Mouse (Mus musculus): ENCODE results near the gene Kl.

DNA sequence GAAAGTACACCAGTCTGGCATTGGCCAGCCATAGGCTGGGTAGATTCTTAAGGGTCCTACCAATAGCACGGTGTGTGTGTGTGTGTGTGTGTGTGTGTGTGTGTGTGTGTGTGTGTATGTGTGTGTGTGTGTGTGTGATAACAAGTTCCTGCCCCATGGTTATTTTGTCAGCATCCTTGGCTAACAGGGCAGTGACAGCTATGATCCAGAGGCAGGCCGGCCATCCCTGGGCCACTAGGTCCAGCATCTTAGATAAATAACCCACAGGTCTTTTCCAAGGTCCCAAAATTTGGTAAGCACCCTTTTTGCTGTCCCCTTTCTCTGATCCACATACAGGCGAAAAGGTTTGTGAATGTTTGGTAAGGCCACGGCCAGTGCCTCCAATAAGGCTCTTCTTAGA is 49.6 kb downstream of the Kl start:
- TF ChIP-seq CTCF (conservative IDR thresholded peaks at IDR 0.05; ENCODE audit: insufficient read depth, insufficient read length, low read depth, low read length), result no peak
- no peak for TF ChIP-seq POLR2A (IDR thresholded peaks at IDR 0.05; ENCODE audit: low read depth, low read length)

Measured in kidney, adult 2 months (tissue).